17 mouse cellular contexts compared by ENCODE assay signal in the genomic region with DNA sequence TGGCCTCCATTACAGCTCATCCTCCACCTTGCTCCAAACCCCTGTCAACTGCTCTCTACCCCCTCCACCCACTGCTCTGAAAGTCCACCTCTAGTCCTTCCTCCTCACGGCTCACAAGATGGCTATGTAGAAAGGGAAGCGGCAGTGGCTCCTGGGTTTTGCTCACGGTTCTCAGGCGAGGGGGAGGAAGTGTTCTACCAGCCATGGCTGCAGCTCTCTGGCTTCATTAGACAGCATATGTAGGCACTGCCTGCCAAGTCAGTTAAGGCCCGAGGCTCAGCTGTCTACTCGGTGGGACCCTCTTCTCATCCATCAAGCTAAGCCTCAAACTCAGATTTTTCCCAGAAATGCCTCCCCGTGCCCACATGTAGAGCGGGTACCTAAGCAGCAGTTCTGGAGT. TPM values are rescaled to one million over a fixed set of nuclear protein-coding genes. Genes with fewer than 3 reads are reported as not detected.
DNase-seq lines count a peak whose midpoint lies in the region; ATAC-seq lines count a peak whose summit lies in the region.
"Had no signal": no experiment of that assay in that cellular context is flagged by ENCODE, and none has a peak within 500 bp of the region (broad histone marks: within the 10 kb centered on the region; RNA-seq: fewer than 3 reads in every experiment).

No protein-coding gene starts in this region.

- DNase-seq in hindbrain, embryonic 11.5 days (ENCODE audit: low spot score) = no peak
- no peak for DNase-seq in midbrain, embryonic 11.5 days (ENCODE audit: low spot score, missing footprints)
- DNase-seq: adrenal gland, postnatal 10 days; embryo, embryonic 11 days; heart, postnatal 4 days; kidney, adult 18-20 months; kidney, postnatal 25 days; liver, postnatal 0 days; right cerebral cortex, postnatal 4 days had no signal

- 68% methylated on average over 8 of the region's 8 CpGs for WGBS in hindbrain, embryonic 13.5 days
- 82% methylated on average over 8 of the region's 8 CpGs for WGBS in hindbrain, embryonic 11.5 days
- 79% methylated on average over 8 of the region's 8 CpGs for WGBS in midbrain, embryonic 15.5 days
- WGBS in midbrain, embryonic 11.5 days = 88% methylated on average over 8 of the region's 8 CpGs
- WGBS in forebrain, embryonic 15.5 days = 67% methylated on average over 8 of the region's 8 CpGs
- 82% methylated on average over 8 of the region's 8 CpGs for WGBS in intestine, embryonic 15.5 days

- no peak overlapping the region; the same call in 1 of the 2 replicates for H3K9ac ChIP-seq in hindbrain, embryonic 13.5 days
- H3K9ac ChIP-seq in hindbrain, embryonic 11.5 days (ENCODE audit: low read depth, low read length) = no peak overlapping the region
- no peak overlapping the region for H3K9ac ChIP-seq in midbrain, embryonic 15.5 days
- no peak overlapping the region for H3K9ac ChIP-seq in midbrain, embryonic 11.5 days (ENCODE audit: low read length)
- H3K9ac ChIP-seq in forebrain, embryonic 15.5 days (replicated peaks) = no peak overlapping the region
- no peak overlapping the region for H3K9ac ChIP-seq in intestine, embryonic 15.5 days
- H3K9ac ChIP-seq: heart, embryonic 13.5 days; limb, embryonic 15.5 days; liver, postnatal 0 days had no signal

- no peaks in the 10 kb centered on the region for H3K27me3 ChIP-seq in hindbrain, embryonic 13.5 days
- H3K27me3 ChIP-seq in hindbrain, embryonic 11.5 days (ENCODE audit: control insufficient read depth, insufficient read depth, low read length) = no peaks in the 10 kb centered on the region
- no peaks in the 10 kb centered on the region for H3K27me3 ChIP-seq in midbrain, embryonic 15.5 days (replicated peaks)
- no peaks in the 10 kb centered on the region for H3K27me3 ChIP-seq in midbrain, embryonic 11.5 days (ENCODE audit: control insufficient read depth, insufficient read depth, low read length)
- H3K27me3 ChIP-seq in forebrain, embryonic 15.5 days = no peaks in the 10 kb centered on the region
- no peaks in the 10 kb centered on the region for H3K27me3 ChIP-seq in intestine, embryonic 15.5 days (replicated peaks)
- H3K27me3 ChIP-seq: heart, embryonic 13.5 days; limb, embryonic 15.5 days had no signal

- no peak overlapping the region for H3K4me3 ChIP-seq in hindbrain, embryonic 13.5 days
- H3K4me3 ChIP-seq in hindbrain, embryonic 11.5 days (ENCODE audit: low read depth, low read length) = no peak overlapping the region
- no peak overlapping the region for H3K4me3 ChIP-seq in midbrain, embryonic 15.5 days
- H3K4me3 ChIP-seq in midbrain, embryonic 11.5 days (ENCODE audit: low read depth, low read length) = no peak overlapping the region
- no peak overlapping the region for H3K4me3 ChIP-seq in forebrain, embryonic 15.5 days
- no peak overlapping the region for H3K4me3 ChIP-seq in intestine, embryonic 15.5 days (replicated peaks)
- H3K4me3 ChIP-seq: heart, embryonic 13.5 days; limb, embryonic 15.5 days had no signal

- H3K4me2 ChIP-seq in hindbrain, embryonic 13.5 days = no peak overlapping the region
- H3K4me2 ChIP-seq in hindbrain, embryonic 11.5 days (replicated peaks; ENCODE audit: low read depth, low read length) = no peak overlapping the region
- H3K4me2 ChIP-seq in midbrain, embryonic 15.5 days = no peak overlapping the region
- no peak overlapping the region for H3K4me2 ChIP-seq in midbrain, embryonic 11.5 days
- no peak overlapping the region for H3K4me2 ChIP-seq in forebrain, embryonic 15.5 days (replicated peaks)
- no peak overlapping the region for H3K4me2 ChIP-seq in intestine, embryonic 15.5 days (replicated peaks)
- H3K4me2 ChIP-seq: heart, embryonic 13.5 days; limb, embryonic 15.5 days had no signal

- H3K36me3 ChIP-seq in hindbrain, embryonic 13.5 days = peaks cover 95% of the 10 kb centered on the region
- peaks cover 14% of the 10 kb centered on the region; the same call in 1 of the 2 replicates for H3K36me3 ChIP-seq in hindbrain, embryonic 11.5 days (ENCODE audit: control insufficient read depth, insufficient read depth, low read length)
- peaks cover 57% of the 10 kb centered on the region for H3K36me3 ChIP-seq in midbrain, embryonic 15.5 days (replicated peaks)
- H3K36me3 ChIP-seq in midbrain, embryonic 11.5 days (ENCODE audit: control insufficient read depth, insufficient read depth, low read length) = peaks cover 20% of the 10 kb centered on the region; the same call in 1 of the 2 replicates
- H3K36me3 ChIP-seq in forebrain, embryonic 15.5 days = peaks cover 60% of the 10 kb centered on the region
- H3K36me3 ChIP-seq in intestine, embryonic 15.5 days = peaks cover 44% of the 10 kb centered on the region

- peaks cover 22% of the 10 kb centered on the region for H3K4me1 ChIP-seq in hindbrain, embryonic 13.5 days (replicated peaks)
- H3K4me1 ChIP-seq in hindbrain, embryonic 11.5 days (replicated peaks; ENCODE audit: control insufficient read depth, insufficient read depth, low read length) = no peaks in the 10 kb centered on the region
- H3K4me1 ChIP-seq in midbrain, embryonic 15.5 days = no peaks in the 10 kb centered on the region
- H3K4me1 ChIP-seq in midbrain, embryonic 11.5 days (ENCODE audit: control insufficient read depth, insufficient read depth, low read length) = no peaks in the 10 kb centered on the region
- H3K4me1 ChIP-seq in forebrain, embryonic 15.5 days = peaks cover 18% of the 10 kb centered on the region
- H3K4me1 ChIP-seq in intestine, embryonic 15.5 days (replicated peaks) = no peaks in the 10 kb centered on the region
- H3K4me1 ChIP-seq: heart, embryonic 13.5 days; limb, embryonic 15.5 days had no signal

- H3K27ac ChIP-seq in hindbrain, embryonic 13.5 days = peak overlapping the region; percentile 52
- no peak overlapping the region for H3K27ac ChIP-seq in hindbrain, embryonic 11.5 days (ENCODE audit: low read depth, low read length)
- 0 out of 2 replicates have a peak overlapping the region, but pooled peaks have one; percentile 18 for H3K27ac ChIP-seq in midbrain, embryonic 15.5 days
- no peak overlapping the region for H3K27ac ChIP-seq in midbrain, embryonic 11.5 days (ENCODE audit: low read depth, low read length)
- peak overlapping the region; percentile 37 for H3K27ac ChIP-seq in forebrain, embryonic 15.5 days (replicated peaks)
- no peak overlapping the region for H3K27ac ChIP-seq in intestine, embryonic 15.5 days
- H3K27ac ChIP-seq: heart, embryonic 13.5 days; limb, embryonic 15.5 days had no signal

- ATAC-seq in hindbrain, embryonic 13.5 days (ENCODE audit: low FRiP score) = no peak
- ATAC-seq in hindbrain, embryonic 11.5 days (ENCODE audit: low FRiP score) = no peak
- no peak for ATAC-seq in midbrain, embryonic 15.5 days (replicated peaks)
- ATAC-seq in midbrain, embryonic 11.5 days (ENCODE audit: low FRiP score) = no peak
- ATAC-seq in forebrain, embryonic 15.5 days (replicated peaks) = no peak
- ATAC-seq in megakaryocyte, adult 5-6 weeks (ENCODE audit: poor library complexity, severe bottlenecking) = peak; percentile 65
- ATAC-seq in intestine, embryonic 15.5 days = no peak
- ATAC-seq: CD4-positive, CD25-positive, alpha-beta regulatory T cell, adult 4 months; liver, postnatal 0 days had no signal

- no peaks in the 10 kb centered on the region for H3K9me3 ChIP-seq in hindbrain, embryonic 13.5 days
- no peaks in the 10 kb centered on the region for H3K9me3 ChIP-seq in hindbrain, embryonic 11.5 days (ENCODE audit: control insufficient read depth, low read length)
- H3K9me3 ChIP-seq in midbrain, embryonic 15.5 days = no peaks in the 10 kb centered on the region
- no peaks in the 10 kb centered on the region for H3K9me3 ChIP-seq in midbrain, embryonic 11.5 days (ENCODE audit: control insufficient read depth, low read length)
- no peaks in the 10 kb centered on the region for H3K9me3 ChIP-seq in forebrain, embryonic 15.5 days
- no peaks in the 10 kb centered on the region for H3K9me3 ChIP-seq in intestine, embryonic 15.5 days
- H3K9me3 ChIP-seq: heart, embryonic 13.5 days; limb, embryonic 15.5 days had no signal

RNA-seq across cellular contexts. Expression of a gene that starts 12.8 kb away (rescaled TPM):
- 61.5 and 68.1 TPM in 2 replicates for polyA plus RNA-seq in hindbrain, embryonic 13.5 days (2015; fragmentation: Nextera tagmentation; extraction: Ambion mirVana)
- polyA plus RNA-seq in hindbrain, embryonic 11.5 days (2014; fragmentation: Nextera tagmentation; extraction: Ambion mirVana) = 45.8 and 51.0 TPM in 2 replicates
- polyA plus RNA-seq in midbrain, embryonic 15.5 days (2015; fragmentation: Nextera tagmentation; extraction: Ambion mirVana) = 72.8 and 74.1 TPM in 2 replicates
- polyA plus RNA-seq in midbrain, embryonic 11.5 days (2014; fragmentation: Nextera tagmentation; extraction: Ambion mirVana) = 49.5 and 49.7 TPM in 2 replicates
- polyA plus RNA-seq in forebrain, embryonic 15.5 days (2015; fragmentation: Nextera tagmentation; extraction: Ambion mirVana) = 61.4 and 68.7 TPM in 2 replicates
- 57.2 and 57.5 TPM in 2 replicates for total RNA-seq in megakaryocyte, adult 5-6 weeks (2015)
- total RNA-seq in megakaryocyte, adult 5-6 weeks (2017) = 52.8 and 71.8 TPM in 2 replicates
- polyA plus RNA-seq in intestine, embryonic 15.5 days (2015; fragmentation: Nextera tagmentation; extraction: Ambion mirVana) = 83.6 and 98.3 TPM in 2 replicates

RNA-seq across cellular contexts. Expression of a gene that starts 25.9 kb away (rescaled TPM):
- 90.8 and 91.6 TPM in 2 replicates for polyA plus RNA-seq in hindbrain, embryonic 13.5 days (2015; fragmentation: Nextera tagmentation; extraction: Ambion mirVana)
- 76.7 and 78.5 TPM in 2 replicates for polyA plus RNA-seq in hindbrain, embryonic 11.5 days (2014; fragmentation: Nextera tagmentation; extraction: Ambion mirVana)
- 111 and 115 TPM in 2 replicates for polyA plus RNA-seq in midbrain, embryonic 15.5 days (2015; fragmentation: Nextera tagmentation; extraction: Ambion mirVana)
- 79.9 and 83.1 TPM in 2 replicates for polyA plus RNA-seq in midbrain, embryonic 11.5 days (2014; fragmentation: Nextera tagmentation; extraction: Ambion mirVana)
- polyA plus RNA-seq in forebrain, embryonic 15.5 days (2015; fragmentation: Nextera tagmentation; extraction: Ambion mirVana) = 99.6 and 101 TPM in 2 replicates
- total RNA-seq in megakaryocyte, adult 5-6 weeks (2015) = 128 and 133 TPM in 2 replicates
- 89.7 and 94.8 TPM in 2 replicates for total RNA-seq in megakaryocyte, adult 5-6 weeks (2017)
- polyA plus RNA-seq in intestine, embryonic 15.5 days (2015; fragmentation: Nextera tagmentation; extraction: Ambion mirVana) = 58.1 and 63.0 TPM in 2 replicates

Comparison
In these comparisons a context has a peak if more than half of its experiments do, and no peak if none do; other contexts are left out.
1. H3K27ac ChIP-seq: peak in hindbrain, embryonic 13.5 days (single experiment), midbrain, embryonic 15.5 days (single experiment) and forebrain, embryonic 15.5 days (single experiment); none in hindbrain, embryonic 11.5 days (single experiment), midbrain, embryonic 11.5 days (single experiment) and intestine, embryonic 15.5 days (single experiment).